Mouse (Mus musculus) 416B (cell line): ENCODE measurements around the gene 4933427D14Rik.
A peak's percentile ranks its signal among the peaks of the same experiment; 100 is the strongest.

ENCODE experiments used
- DNase-seq: peaks from one replicate; pipeline ENCODE4 v3.0.0; 2011; ENCODE audit warnings: low read depth

The 4933427D14Rik gene

DNA sequence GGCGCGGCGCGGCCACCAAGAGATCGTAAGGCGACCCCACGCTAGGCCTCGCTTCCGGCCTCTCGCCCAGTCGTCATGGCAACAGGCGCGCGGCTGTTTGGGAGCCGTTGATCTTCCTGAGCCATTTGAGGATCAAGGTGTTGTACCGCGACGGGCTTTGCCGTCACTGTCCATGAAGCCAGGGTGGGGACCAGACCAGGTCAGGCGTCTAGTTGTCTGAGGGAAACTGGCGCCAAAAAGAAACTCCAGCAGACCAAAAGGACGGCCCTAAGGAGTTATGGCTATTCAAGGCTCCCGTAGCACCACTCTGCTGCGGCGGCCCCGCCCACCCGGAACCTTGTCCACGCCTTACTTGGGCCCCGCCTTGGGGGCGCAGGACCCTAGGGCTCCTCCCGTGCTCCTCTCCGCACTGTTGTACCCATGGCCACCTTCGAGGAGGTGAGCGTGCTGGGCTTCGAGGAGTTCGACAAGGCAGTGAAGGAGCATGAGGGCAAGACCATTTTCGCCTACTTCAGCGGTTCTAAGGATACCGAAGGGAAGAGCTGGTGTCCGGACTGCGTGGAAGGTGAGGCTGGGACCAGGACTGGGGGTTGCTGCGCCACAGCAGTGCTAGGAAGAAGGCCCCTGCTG lies at the start of gene 4933427D14Rik, which contains the start of gene Txndc17:
4933427D14Rik (minus strand) TSS at position 256 of the 630 bp plus-strand sequence.
Txndc17 (plus strand) TSS at position 344 of the 630 bp plus-strand sequence.
- DNase-seq, result peak; percentile 90

DNA sequence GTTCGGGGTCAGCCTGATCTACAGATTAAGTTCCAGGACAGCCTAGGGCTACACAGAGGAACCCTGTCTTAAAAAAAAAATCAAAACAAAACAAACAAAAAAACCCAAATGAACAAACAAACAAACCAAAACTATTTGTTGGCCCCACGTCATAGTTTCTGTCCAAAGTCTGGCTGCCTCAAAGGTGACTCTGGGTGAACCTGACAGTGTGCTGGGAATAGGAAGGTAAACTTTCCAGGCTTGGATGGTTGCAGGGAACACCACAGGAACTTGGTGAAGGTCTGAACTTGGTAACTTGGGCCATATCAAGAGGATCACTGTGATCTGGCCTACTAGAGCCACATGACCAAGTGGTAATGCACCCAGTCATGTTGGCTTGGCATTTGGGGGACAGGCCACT lies 49.2 kb upstream of the 4933427D14Rik start:
- no peak for DNase-seq

DNA sequence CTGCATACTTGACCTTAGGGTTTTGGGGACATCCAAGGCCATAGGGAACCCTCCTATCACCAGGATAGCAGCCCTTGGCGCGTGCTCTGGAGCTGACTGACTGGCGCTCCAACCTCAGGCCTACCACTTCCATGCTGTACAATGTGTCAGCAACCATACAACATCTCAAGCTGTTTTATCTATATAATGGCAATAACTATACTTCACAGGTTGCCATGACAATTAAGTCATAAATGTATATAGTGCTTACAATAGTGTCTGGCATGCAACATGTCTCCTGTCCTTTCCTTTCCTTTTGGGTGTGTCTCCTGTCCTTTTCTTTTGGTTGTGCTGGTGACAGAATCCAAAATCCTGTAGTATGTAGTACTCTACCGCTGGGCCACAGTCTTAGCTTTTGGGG lies 48.4 kb upstream of the 4933427D14Rik start:
- DNase-seq, result no peak

DNA sequence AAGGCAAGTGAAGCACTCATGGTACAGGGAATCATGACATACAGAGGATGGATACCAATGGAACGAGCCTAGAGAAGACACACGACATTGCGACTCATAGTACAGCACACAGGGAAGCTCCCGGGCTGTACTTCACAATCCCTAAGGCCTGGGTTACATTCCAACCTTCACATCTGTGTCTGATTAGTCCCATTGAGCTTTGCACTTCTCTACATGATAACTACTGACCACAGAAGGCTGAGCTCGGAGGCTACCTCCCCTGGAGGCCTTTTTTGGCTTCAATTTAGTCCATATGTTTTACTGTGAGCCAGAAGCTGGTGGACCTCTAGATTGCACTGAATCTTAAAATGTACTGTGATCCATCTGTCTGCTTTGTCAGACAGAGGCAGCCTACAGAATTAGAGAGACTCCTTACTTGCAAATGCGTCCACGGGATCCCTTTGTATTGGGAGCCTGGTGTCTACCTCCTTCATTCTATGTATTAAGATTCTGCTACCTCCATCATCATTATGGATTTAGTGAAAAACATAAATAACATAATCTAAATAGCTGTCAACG lies 38.0 kb upstream of the 4933427D14Rik start:
- no peak for DNase-seq

DNA sequence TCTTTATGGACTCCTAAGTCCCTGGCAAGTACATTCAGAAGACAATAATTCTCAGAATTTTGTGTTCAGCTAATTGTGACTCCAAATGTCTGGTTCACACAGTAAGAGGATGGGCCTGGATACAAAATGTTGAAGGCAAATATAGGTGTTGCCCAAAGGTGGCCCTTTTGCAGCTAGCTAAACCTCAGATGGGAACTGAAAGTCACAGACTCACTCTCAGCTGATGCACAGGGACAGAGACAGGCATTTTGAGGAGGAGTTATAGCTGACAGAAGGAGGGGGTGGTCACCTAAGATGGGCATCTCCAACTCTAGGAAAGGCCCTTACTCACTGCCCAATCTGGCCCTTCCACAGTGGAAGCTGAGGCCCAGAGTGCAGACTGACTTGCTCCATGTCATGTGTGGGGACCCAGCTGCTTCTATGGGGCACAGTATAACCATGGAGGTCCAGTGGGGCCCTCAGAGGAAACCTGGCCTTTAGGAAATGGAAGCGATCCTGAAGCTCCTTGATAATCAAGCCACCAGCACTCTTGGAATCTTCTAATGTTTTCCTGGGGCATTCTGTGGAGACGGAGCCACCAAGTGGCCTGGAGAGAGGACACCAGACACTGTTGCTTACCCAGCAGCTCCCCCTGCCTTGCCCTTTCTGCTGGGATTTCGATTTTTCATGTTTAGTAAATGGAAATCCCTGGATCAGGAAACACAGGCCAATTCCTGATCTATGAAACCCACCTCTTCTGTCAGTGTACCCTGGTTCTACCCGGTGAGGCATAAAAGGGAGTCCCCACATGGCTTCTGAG lies 33.0 kb upstream of the 4933427D14Rik start:
- DNase-seq, result no peak

DNA sequence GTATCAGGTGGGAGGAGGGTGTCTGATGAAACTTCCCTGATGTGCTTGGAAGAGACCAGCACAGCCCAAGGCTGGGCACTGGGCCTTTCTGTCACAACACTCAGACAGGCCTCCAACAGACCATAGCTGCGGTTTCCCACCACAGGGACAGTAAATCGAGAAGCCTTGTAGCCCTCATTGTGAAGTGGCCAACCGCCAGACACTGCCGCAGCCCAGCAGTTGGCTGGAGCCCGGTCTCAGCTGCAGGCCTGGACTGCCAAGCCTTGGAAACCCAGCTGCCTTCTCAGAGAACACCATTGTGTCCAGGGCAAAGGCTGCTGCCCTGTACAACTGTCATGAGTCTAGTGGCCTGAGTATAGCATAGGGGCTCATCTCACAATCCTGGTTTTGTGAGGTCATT lies 26.8 kb upstream of the 4933427D14Rik start:
- peak; percentile 36 for DNase-seq

DNA sequence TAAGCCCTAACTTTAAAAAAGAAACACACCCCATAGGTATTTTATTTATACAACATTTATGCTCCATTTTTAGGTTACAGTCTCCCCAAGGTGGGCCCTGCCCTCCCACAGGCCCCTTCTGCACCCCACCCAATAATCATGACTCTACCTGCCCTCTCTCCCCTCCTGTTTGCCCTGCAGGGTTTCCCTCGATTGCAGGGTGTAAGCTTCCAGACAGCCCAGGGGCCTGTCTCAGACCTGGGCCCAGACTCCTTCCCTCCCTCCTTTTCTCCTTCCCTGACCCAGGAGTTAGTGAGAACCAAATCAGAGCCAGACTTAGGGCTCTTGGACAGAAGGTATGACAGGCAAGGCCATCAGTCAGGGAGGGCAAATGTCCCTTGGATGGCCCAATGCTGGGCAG lies 25.7 kb upstream of the 4933427D14Rik start:
- no peak for DNase-seq

DNA sequence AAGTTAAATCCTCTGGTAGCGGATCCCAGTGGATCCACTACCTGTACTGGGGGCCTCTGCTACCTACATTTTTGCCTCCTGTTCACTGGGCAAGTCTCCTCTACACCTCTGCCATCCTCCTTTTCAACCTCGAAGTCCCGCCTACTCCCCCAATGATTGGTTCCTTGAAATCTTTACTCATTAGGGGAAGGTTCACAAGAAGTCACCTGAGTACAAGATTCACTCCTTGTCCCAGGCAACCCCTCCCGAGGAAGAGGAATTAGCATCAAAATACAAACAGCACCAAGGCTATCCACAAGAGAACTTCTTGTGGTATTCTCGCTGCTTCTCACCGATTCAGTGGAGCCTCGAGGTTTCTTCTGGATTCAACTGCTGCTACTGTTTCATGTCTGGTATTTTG lies 24.8 kb upstream of the 4933427D14Rik start:
- no peak for DNase-seq

DNA sequence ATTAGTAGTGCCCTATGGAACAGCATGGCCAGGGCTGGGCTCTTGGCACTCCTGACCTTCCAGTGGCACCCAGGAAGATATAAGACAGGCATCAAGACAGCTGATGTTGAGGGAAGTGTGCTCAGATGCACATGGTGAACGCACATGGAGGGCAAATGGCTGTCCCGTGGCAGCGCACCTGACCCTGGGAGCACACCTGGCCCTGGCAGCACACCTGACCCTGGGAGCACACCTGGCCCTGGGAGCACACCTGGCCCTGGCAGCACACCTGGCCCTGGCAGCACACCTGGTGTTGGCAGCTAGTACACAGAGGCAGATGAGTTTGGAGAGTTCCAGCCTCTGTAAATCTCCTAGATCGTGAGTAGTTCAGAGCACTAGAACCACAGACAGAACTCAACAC lies 21.3 kb upstream of the 4933427D14Rik start:
- DNase-seq, result no peak

DNA sequence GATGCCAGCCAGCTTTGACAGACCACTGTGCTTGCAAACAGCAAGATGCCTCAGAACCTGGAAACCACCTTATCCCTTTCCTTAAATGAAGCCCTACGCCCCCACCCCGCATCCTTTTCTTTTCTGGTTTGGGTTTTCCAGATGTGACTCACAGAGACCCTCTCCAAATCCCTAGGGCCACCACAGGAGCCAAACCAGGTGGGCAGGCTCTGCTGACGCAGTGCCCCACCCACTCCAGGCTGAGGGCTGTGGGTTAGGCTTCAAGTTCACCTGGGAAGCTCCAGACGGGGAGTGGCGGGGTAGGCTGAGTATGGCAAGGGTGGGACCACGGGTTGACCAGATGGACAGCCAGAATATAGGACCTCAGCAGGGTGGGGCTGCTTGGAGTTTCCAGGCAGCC lies 19.6 kb upstream of the 4933427D14Rik start:
- no peak for DNase-seq

DNA sequence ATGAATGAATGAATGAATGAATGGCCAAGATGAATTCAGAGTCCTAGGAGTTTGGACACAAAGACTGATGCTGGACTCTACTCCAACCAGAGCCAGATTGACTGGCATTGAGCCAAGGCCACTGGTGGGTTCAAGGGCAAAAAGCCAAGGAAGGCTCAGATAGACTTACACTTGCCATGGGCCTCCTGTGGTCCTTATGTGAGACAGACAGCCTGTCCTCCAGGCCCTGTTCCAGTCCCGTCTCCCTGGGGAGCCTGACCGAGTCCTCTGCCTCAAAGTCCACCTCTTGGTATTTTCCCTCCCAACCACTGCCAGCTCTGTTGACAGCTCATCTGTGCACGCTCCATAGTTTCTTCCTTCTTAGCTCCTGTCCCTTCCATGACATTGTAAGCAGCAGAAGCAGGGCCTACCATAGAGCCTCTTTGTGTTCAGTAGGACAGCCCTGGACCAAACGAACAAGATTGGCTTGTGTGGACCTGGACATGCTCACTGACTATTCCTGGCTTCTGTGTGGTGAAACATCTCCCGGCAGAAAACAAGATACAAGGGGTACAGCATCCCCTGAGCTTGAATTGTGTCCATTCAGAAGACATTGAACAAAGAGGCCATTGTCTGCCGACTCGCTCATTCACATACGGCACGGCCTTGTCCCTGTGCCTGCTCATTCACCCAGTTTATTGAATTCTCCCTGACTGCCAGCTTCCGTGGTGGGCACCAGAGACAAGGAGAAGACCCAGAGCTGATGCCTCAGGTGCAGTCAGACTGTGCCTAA lies 18.9 kb upstream of the 4933427D14Rik start:
- no peak for DNase-seq

DNA sequence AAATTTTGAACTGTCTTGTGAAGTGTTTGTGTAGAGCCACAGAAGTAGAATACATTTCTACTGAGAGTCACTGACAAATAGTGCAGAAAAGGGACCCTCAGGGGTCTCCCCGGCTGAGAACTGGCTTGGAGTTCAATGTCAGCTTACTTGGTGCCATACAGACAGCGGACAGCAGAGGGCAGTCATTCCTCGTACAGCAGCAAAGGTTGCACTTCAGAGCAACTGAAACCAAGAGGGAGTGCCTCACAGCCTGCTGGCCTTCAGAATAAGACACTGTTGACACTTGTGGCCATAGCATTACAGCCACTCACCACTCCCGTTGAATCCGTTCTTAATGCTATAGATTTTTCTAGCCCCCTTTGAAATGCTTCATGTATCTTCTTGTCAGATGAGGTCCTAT lies 17.6 kb upstream of the 4933427D14Rik start:
- DNase-seq, result peak; percentile 84

DNA sequence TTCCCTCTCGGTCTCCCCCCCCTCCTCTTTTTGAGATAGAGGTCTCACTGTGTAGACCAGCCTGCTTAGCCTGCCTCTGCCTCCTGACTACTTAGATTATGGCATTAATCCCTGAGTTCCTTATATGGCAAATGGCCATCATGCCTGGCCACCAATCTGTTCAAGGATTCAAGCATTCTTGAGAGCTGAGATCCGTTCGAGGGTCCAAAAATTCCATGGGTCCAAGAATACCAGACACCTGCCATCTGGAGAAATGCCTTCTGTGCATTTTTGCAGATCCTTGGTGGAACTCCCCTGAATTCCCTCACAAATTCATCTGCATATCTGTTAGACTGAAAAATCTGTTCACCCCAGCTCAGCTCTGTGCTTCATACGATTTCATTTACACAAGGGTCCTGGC lies 16.2 kb upstream of the 4933427D14Rik start:
- no peak for DNase-seq

DNA sequence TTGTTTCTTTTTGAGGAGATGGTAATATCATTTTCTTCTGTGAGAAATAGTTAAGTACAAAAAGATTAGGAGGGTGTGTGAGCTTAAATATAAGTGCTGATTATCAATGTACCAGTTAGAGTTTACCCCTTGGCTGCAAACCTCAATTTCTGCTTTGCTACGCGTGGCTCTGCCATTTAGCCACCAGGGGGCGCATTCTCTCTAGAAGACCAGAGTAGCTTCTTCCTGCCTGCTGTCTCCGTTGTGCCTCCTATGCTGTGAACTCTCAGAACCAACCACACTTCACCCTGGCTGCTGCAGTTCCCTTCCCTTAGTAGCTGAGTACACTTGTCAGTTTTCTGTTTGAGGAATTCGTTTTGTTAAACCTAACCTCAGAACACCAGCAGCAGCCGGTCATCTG lies 14.0 kb upstream of the 4933427D14Rik start:
- peak; percentile 83 for DNase-seq

DNA sequence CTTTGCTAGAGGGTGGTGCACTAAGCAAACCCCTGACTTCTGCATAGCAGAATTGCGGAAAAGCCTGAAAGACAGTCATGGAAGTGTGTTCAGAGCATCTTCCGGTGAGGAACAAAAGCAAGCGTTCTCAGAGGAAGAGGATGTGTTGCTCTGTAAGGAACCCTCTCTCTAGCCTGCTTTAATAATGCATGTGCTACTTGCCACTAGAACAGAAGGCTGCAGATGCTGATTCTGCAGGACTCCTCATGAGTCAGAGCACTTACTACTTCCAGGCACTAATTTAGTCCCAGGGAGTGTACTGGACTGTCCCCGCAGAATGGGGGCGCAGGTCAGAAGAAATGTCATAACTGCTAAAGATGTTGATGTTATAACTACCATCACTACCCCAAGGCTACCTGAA lies 9.9 kb upstream of the 4933427D14Rik start:
- peak; percentile 11 for DNase-seq

DNA sequence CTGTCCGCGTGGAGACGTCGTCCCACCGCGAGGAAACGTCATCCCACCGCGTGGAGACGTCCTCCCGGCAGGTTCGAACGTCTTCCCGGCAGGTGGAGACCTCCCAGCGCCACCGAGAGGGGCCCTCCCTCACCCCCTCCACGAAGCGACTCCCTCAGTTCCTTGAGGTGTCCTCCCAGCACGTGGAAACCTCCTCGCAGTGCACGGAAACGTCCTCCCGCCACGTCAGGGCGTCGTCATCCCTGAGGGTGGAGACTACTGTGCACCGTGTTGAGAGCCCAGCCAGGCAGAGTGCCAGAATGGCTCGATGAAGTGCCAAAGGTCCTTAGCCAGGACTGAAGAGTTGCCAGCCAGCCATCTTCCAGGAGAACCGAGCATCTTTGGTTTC lies 8.1 kb upstream of the 4933427D14Rik start, which contains the start of gene Med31:
Med31 (minus strand) TSS at position 183 of the 388 bp plus-strand sequence.
- DNase-seq, result peak; percentile 67

DNA sequence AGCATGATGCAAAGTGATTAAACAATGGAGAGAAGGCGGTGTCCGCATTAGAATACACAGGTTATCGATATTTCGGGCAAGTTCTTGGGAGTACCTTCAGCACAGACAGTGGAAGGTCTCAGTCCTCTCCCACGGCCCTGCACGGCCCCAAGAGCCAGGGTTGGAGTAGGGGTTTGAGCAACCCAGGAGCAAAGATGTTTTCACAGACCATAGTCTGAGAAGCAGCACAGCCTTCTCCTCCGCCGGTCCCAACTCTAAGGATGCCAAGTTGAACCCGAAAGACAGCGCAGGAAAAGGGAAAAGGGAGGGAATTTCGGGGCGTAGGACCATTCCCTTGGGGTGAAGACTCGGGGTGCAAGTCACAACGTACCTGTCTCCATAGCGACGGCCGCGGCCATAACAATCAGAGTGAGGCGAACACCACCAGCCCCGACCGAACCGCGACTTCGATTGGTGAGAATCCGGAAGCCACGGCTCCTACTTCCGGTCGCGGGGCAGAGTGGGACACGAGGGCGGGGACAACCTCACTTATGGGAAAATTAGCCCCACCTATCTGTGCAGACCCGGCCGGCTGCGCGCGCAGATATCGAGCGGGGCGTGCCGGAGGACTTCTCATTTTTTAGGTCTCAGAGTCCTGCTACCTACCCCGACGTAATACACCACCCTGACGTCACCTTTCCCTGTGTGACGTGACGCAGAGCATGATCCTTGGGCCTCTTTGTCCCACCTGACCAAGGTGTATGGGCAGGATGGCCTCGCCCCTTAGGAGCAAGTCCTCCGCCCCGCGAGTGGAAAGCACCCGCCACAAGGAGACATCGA lies 7.5 kb upstream of the 4933427D14Rik start:
- DNase-seq, result peak; percentile 97

DNA sequence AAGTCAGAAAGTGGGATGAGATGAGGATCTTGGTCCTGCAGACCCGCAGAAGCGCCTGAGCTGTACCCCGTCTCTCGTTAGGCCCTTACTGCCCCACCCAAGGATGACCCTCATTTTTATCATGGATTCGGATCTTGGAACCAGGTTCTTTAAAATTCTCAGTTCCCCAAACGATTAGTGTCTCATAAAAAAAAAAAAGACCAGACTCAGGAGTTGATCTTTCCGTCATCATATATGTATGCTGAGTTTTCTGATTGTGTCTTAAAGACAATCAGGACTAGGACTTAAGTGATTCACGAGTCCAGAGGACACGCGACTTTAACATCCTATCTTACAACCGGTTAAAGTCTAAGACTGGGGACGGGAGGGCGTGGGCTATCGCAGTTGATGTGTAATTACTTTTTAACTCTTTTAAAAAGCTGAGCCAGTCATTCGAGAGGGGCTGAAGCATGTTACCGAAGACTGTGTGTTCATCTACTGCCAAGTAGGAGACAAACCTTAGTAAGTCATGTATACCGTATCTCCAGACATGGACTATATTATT lies 647 bp upstream of the 4933427D14Rik start:
- DNase-seq, result peak; percentile 26

DNA sequence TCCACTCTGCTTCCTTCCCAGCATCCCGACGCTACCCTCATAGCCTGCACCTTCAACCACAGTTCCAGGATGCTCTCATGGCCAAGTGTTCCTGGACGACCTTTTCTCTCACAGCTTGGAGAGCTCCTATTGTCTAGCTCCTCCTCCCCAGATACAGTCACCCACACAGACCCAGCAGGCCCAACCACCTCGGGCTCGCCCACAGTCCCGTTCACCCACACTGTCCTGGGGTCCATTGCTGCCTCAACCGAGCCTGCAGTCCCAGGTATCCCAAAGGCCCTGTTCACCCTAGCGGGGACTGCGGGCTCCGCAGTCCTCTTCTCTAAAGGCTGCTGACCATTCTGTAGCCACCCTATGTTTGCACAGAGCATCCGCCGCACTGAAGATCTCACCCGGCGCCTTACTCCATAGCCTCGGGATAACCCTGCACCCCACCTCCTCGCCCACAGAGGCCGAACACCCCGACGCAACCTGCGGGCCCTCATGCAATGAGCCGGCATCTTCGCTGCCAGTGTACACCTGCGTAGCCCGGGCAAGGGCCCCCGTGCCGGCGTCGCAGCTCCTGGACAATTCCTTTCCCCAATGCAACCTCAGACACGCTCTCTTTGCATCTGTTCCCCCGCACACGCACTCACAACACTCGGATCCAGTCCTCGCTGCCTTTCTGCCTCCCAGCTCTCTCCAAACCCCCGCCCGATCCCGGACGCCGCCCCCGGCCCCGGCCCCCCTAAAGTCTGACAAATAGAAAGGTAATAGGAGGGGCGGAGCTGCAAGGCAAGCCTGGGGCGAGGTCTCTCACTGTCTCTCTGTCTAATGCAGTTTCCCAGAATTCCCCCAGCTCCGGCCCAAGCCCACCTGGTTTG lies 687 bp downstream of the 4933427D14Rik start, which contains the start of gene Gm43951:
Gm43951 (minus strand) TSS at position 500 of the 863 bp plus-strand sequence.
- DNase-seq, result peak; percentile 47

DNA sequence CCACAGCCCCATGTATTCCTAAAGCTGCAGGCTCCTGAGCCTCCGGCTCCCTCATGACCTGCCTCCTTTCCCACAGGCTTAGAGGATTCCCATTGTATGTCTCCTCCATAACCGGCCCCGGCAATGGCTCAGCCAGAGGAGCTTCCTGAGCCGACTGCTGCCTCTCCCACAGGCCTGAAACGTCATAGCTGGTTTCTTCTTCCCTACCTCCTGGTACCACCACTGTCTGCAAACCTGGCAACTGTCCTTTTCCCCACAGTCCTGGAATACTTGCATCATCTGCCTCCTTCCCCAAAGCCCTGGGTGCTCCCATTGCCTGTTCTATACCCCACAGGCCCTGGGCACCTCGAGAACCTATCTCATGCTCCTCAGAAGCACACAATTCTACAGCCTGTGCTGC lies 2.0 kb downstream of the 4933427D14Rik start:
- no peak for DNase-seq
